ENCODE assay signal across 35 mouse cellular contexts in the genomic region with DNA sequence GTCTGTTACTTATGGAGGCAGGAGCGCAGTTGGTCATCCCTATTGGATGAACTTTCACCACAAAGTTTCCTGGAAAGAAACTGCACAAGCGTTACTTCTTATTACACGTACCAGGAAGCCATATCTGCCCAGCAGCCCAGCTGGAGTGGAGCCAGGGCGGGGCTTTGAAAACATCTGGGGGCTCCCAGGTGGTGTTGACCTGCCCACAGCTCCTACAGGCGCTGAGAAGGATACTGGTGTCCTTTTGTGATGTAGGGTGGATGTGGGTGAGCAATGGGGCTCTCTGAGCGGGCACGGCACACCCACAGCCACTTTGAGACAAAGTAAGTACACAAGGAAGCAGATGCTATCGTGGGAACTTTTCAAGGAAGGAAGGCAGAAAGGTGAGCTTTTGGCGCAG.
"Had no signal": no experiment of that assay in that cellular context is flagged by ENCODE, and none has a peak within 500 bp of the region (broad histone marks: within the 10 kb centered on the region; RNA-seq: fewer than 3 reads in every experiment).

No protein-coding gene starts in this region.

- DNase-seq: heart, postnatal 10 days; heart, postnatal 14 days; heart, postnatal 36 days; heart, postnatal 4 days; kidney, adult 11 months; kidney, adult 18-20 months; kidney, adult 2 months; kidney, adult 8-10 months; kidney, adult 9 months; kidney, postnatal 10 days; kidney, postnatal 14 days; kidney, postnatal 25 days; kidney, postnatal 36 days; kidney, postnatal 4 days; layer of hippocampus, adult 9-11 months; layer of hippocampus, postnatal 36 days had no signal

- H3K4me2 ChIP-seq: heart, embryonic 11.5 days; heart, embryonic 12.5 days; heart, embryonic 13.5 days; heart, embryonic 15.5 days; hindbrain, embryonic 12.5 days; hindbrain, embryonic 13.5 days; hindbrain, embryonic 14.5 days; hindbrain, embryonic 15.5 days; intestine, embryonic 15.5 days; kidney, embryonic 15.5 days had no signal

- H3K27ac ChIP-seq: heart, embryonic 10.5 days; heart, embryonic 13.5 days; heart, embryonic 15.5 days; hindbrain, embryonic 10.5 days; hindbrain, embryonic 12.5 days; hindbrain, embryonic 13.5 days; hindbrain, embryonic 14.5 days; hindbrain, embryonic 15.5 days; hindbrain, postnatal 0 days; intestine, embryonic 15.5 days; kidney, embryonic 15.5 days; kidney, postnatal 0 days; layer of hippocampus, adult 2 months had no signal

- H3K36me3 ChIP-seq: heart, embryonic 10.5 days; heart, embryonic 12.5 days; heart, embryonic 13.5 days; heart, embryonic 15.5 days; hindbrain, embryonic 10.5 days; hindbrain, embryonic 12.5 days; hindbrain, embryonic 13.5 days; hindbrain, embryonic 15.5 days; intestine, embryonic 15.5 days; kidney, embryonic 15.5 days had no signal

- H3K9me3 ChIP-seq: heart, embryonic 10.5 days; heart, embryonic 12.5 days; heart, embryonic 13.5 days; heart, embryonic 15.5 days; hindbrain, embryonic 10.5 days; hindbrain, embryonic 12.5 days; hindbrain, embryonic 13.5 days; hindbrain, embryonic 15.5 days; intestine, embryonic 15.5 days; kidney, embryonic 15.5 days had no signal

- H3K4me3 ChIP-seq: heart, embryonic 10.5 days; heart, embryonic 12.5 days; heart, embryonic 13.5 days; heart, embryonic 15.5 days; hindbrain, embryonic 10.5 days; hindbrain, embryonic 12.5 days; hindbrain, embryonic 13.5 days; hindbrain, embryonic 15.5 days; intestine, embryonic 15.5 days; kidney, embryonic 15.5 days; layer of hippocampus, adult 2 months had no signal

- ATAC-seq: hindbrain, embryonic 16.5 days; hindbrain, postnatal 0 days; inflammation-experienced regulatory T-cells, adult 6 months; intestine, embryonic 15.5 days; intestine, embryonic 16.5 days; intestine, postnatal 0 days had no signal

- H3K9ac ChIP-seq: heart, embryonic 12.5 days; heart, embryonic 13.5 days; heart, embryonic 15.5 days; hindbrain, embryonic 12.5 days; hindbrain, embryonic 13.5 days; hindbrain, embryonic 14.5 days; hindbrain, embryonic 15.5 days; intestine, embryonic 15.5 days; kidney, embryonic 15.5 days had no signal

- H3K27me3 ChIP-seq: heart, embryonic 12.5 days; heart, embryonic 13.5 days; heart, embryonic 15.5 days; hindbrain, embryonic 15.5 days; intestine, embryonic 15.5 days; kidney, embryonic 15.5 days had no signal
